22 mouse cellular contexts compared by ENCODE assay signal in genomic region chr14:57235276-57235675, GRCm38 (mm10).
A peak's percentile ranks its signal among the peaks of the same experiment; 100 is the strongest.
DNase-seq lines count a peak whose midpoint lies in the region; ATAC-seq lines count a peak whose summit lies in the region.
"Had no signal": no experiment of that assay in that cellular context is flagged by ENCODE, and none has a peak within 500 bp of the region (broad histone marks: within the 10 kb centered on the region; RNA-seq: fewer than 3 reads in every experiment).

No protein-coding gene starts in this region.

- H3K27me3 ChIP-seq in embryonic facial prominence, embryonic 12.5 days, result no peaks in the 10 kb centered on the region
- H3K27me3 ChIP-seq in embryonic facial prominence, embryonic 10.5 days (replicated peaks; ENCODE audit: low read depth, poor library complexity, severe bottlenecking), result no peaks in the 10 kb centered on the region
- peaks cover 12% of the 10 kb centered on the region; the same call in 1 of the 2 replicates for H3K27me3 ChIP-seq in heart, embryonic 10.5 days (ENCODE audit: insufficient read depth, poor library complexity, severe bottlenecking)
- H3K27me3 ChIP-seq: CH12.LX had no signal

- no peak for ATAC-seq in embryonic facial prominence, embryonic 12.5 days (ENCODE audit: insufficient number of reproducible peaks, insufficient read depth, low FRiP score, low TSS enrichment)
- ATAC-seq: activated CD4-positive, CD25-positive, alpha-beta regulatory T cell, adult 4 months; CD4-positive, CD25-positive, alpha-beta regulatory T cell, adult 4 months; Patski had no signal

- 72% methylated on average over 11 of the region's 11 CpGs for WGBS in embryonic facial prominence, embryonic 12.5 days
- 79% methylated on average over 11 of the region's 11 CpGs for whole genome bisulfite sequencing in embryonic facial prominence, embryonic 10.5 days
- 73% methylated on average over 11 of the region's 11 CpGs for WGBS in heart, embryonic 10.5 days

- H3K4me1 ChIP-seq in embryonic facial prominence, embryonic 12.5 days, result peaks cover 3% of the 10 kb centered on the region; the same call in 1 of the 2 replicates
- peaks cover 32% of the 10 kb centered on the region for H3K4me1 ChIP-seq in embryonic facial prominence, embryonic 10.5 days
- H3K4me1 ChIP-seq in heart, embryonic 10.5 days, result peaks cover 13% of the 10 kb centered on the region

- 0 out of 2 replicates have a peak overlapping the region, but pooled peaks have one; percentile 30 for H3K27ac ChIP-seq in embryonic facial prominence, embryonic 12.5 days
- H3K27ac ChIP-seq in embryonic facial prominence, embryonic 10.5 days (replicated peaks), result no peak overlapping the region
- no peak overlapping the region for H3K27ac ChIP-seq in heart, embryonic 10.5 days

- no peaks in the 10 kb centered on the region for H3K36me3 ChIP-seq in embryonic facial prominence, embryonic 12.5 days
- H3K36me3 ChIP-seq in embryonic facial prominence, embryonic 10.5 days (replicated peaks), result no peaks in the 10 kb centered on the region
- no peaks in the 10 kb centered on the region for H3K36me3 ChIP-seq in heart, embryonic 10.5 days
- H3K36me3 ChIP-seq: G1E had no signal

- H3K9ac ChIP-seq in embryonic facial prominence, embryonic 12.5 days, result no peak overlapping the region

- H3K9me3 ChIP-seq in embryonic facial prominence, embryonic 12.5 days, result no peaks in the 10 kb centered on the region
- H3K9me3 ChIP-seq in embryonic facial prominence, embryonic 10.5 days, result no peaks in the 10 kb centered on the region
- H3K9me3 ChIP-seq in heart, embryonic 10.5 days, result no peaks in the 10 kb centered on the region
- H3K9me3 ChIP-seq: G1E had no signal

- H3K4me3 ChIP-seq in embryonic facial prominence, embryonic 12.5 days, result no peak overlapping the region
- no peak overlapping the region for H3K4me3 ChIP-seq in embryonic facial prominence, embryonic 10.5 days
- H3K4me3 ChIP-seq in heart, embryonic 10.5 days, result no peak overlapping the region

- no peak overlapping the region for H3K4me2 ChIP-seq in embryonic facial prominence, embryonic 12.5 days (replicated peaks)

- no peak for DNase-seq in embryonic facial prominence, embryonic 10.5 days (ENCODE audit: low spot score)
- peak; percentile 64 for DNase-seq in heart, adult 11 months
- DNase-seq in heart, postnatal 4 days, result no peak
- DNase-seq in heart, embryonic 10.5 days (ENCODE audit: low spot score), result peak; percentile 57
- no peak for DNase-seq in heart, adult 8-10 months (ENCODE audit: low spot score)
- DNase-seq in testis, postnatal 10 days (ENCODE audit: low spot score), result peak; percentile 20
- DNase-seq in testis, postnatal 14 days (ENCODE audit: low spot score), result no peak
- DNase-seq: adrenal gland, adult 2 months; adrenal gland, adult 8-10 months; adrenal gland, postnatal 10 days; adrenal gland, postnatal 14 days; adrenal gland, postnatal 25 days; adrenal gland, postnatal 36 days; B cell, adult 2 months; cerebellum, adult 11 months; cerebellum, adult 11-12 months had no signal

Comparison
In these comparisons a context has a peak if more than half of its experiments do, and no peak if none do; other contexts are left out.
1. DNase-seq: peak in heart, adult 11 months (single experiment), heart, embryonic 10.5 days (single experiment) and testis, postnatal 10 days (single experiment); none in embryonic facial prominence, embryonic 10.5 days (single experiment), heart, postnatal 4 days (single experiment), heart, adult 8-10 months (single experiment) and testis, postnatal 14 days (single experiment).